Mouse (Mus musculus) megakaryocyte, embryonic 14.5 days (primary cell): ENCODE measurements at regions not wholly inside any gene's neighbourhood (a gene's known extent, or its start where the extent isn't known, plus 50 kb on each side); places are given as distances from the start of the nearest gene placed in this dataset.

ENCODE experiments used
- H3K27me3 ChIP-seq: replicated peaks from 2 replicates; pipeline ENCODE3; 2012; ENCODE audit warnings: inconsistent platforms
- H3K36me3 ChIP-seq: replicated peaks from 2 replicates; pipeline ENCODE3; 2012; ENCODE audit warnings: low read length, inconsistent platforms, mixed read lengths
- H3K4me1 ChIP-seq: 2 replicates; pipeline ENCODE4 v1.6.1; 2012; ENCODE audit warnings: inconsistent platforms
- H3K4me3 ChIP-seq: replicated peaks from 2 replicates; pipeline ENCODE3; 2012; ENCODE audit warnings: moderate library complexity, mild to moderate bottlenecking, inconsistent platforms
- H3K9me3 ChIP-seq: 2 replicates; pipeline ENCODE4 v1.6.1; 2012; ENCODE audit warnings: inconsistent platforms
- FLI1 ChIP-seq: IDR thresholded peaks from 2 replicates; pipeline ENCODE4 v1.6.1; 2012; ENCODE audit warnings: low read length, inconsistent platforms, mixed read lengths
- GATA1 ChIP-seq: IDR thresholded peaks from 3 replicates; pipeline ENCODE4 v1.6.1; 2012; ENCODE audit warnings: mixed read lengths, low read length, inconsistent platforms, borderline replicate concordance

DNA sequence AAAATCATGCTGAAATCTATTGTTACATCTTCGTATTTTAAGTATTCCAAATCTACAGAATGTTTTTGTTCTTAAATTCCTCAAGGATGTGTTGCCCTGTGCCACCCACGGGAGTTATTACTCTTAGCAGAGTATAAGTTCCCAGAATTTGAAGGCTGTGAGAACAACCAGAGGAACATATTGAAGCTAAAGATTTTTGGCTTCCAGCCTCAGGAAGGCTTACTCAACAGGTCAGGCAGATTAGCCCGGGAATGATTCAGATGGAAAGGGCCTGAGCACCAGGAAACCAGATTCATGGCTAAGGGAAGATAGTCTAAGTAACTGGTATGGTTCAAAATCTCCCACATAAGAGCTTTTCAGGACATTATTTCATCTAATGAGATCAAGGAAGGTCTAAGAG, 145.4 kb downstream of the Gm9733 start:
- TF ChIP-seq GATA1 (no peak), FLI1 (no peak)
- no peaks in the 10 kb centered on the region for H3K36me3 ChIP-seq
- H3K4me1 ChIP-seq, result no peaks in the 10 kb centered on the region; the same call in 1 of the 2 replicates
- no peak overlapping the region for H3K4me3 ChIP-seq
- no peaks in the 10 kb centered on the region for H3K27me3 ChIP-seq
- H3K9me3 ChIP-seq, result no peaks in the 10 kb centered on the region

DNA sequence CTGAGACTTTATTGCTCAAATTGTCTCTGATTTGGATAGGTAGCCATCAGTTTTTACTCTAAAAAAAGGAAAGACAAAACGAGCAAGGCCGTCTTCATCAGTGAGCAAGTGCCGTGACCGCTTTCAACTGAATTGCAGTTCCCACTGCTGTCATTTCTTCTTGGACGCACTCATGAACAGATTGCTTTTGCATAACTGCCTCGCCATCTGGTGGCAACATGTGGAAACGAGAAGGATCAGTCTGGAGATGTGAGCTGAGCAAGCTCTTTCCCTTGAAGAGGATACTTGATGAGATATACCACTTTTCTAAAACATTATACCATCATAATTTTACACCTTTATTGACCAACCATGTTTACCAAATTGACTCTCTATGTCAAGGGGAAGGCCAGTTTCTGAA, 137.7 kb downstream of the Gm9733 start:
- Histone ChIP-seq H3K4me1 (peaks cover 15% of the 10 kb centered on the region), H3K36me3 (no peaks in the 10 kb centered on the region), H3K27me3 (no peaks in the 10 kb centered on the region), H3K4me3 (peak overlapping the region; percentile 79), H3K9me3 (no peaks in the 10 kb centered on the region)
- TF ChIP-seq FLI1, result no peak
- TF ChIP-seq GATA1, result no peak

DNA sequence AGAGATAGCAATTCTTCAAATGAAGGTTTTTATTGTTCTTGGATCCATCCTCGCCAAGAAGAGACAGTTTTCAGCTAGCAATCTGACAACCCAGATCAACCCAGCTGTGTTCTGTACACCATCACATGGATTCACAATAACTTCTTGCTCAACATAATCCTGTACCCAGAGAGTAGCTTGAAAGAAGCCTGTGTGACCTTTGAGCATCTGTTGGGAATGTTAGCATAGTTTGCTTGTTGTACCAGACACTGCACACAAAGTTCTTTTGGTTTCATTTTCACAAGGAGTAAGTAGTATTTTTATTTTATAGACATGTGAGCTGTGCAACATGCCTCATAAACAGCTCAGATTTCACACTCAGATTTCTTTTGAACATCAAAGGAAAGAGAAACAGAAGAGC, 136.0 kb downstream of the Gm9733 start:
- no peaks in the 10 kb centered on the region for H3K27me3 ChIP-seq
- no peaks in the 10 kb centered on the region for H3K9me3 ChIP-seq
- no peak for TF ChIP-seq FLI1
- TF ChIP-seq GATA1, result no peak
- peak overlapping the region; percentile 56 for H3K4me3 ChIP-seq
- no peaks in the 10 kb centered on the region for H3K36me3 ChIP-seq
- H3K4me1 ChIP-seq, result peaks cover 15% of the 10 kb centered on the region

DNA sequence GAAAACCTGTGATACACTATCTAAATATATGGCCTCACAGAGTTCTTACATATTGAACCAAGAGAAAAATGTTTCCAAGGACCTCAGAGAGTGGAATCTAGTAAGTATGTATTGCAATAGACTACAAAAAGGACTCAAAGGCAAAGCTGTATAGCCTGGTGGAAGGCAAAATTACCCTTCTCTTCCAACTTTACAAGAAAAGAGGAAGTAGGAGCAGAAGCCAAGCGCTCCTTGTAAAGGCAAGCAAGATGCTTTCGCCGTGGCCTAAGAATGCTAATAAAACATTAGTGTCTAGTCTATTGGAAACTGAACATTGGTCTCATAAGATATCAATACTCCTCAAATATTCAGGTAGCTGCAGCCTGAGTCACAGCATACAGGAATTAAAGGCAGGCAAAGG, 134.0 kb downstream of the Gm9733 start:
- TF ChIP-seq GATA1, result no peak
- TF ChIP-seq FLI1, result no peak
- H3K27me3 ChIP-seq, result no peaks in the 10 kb centered on the region
- H3K9me3 ChIP-seq, result no peaks in the 10 kb centered on the region

DNA sequence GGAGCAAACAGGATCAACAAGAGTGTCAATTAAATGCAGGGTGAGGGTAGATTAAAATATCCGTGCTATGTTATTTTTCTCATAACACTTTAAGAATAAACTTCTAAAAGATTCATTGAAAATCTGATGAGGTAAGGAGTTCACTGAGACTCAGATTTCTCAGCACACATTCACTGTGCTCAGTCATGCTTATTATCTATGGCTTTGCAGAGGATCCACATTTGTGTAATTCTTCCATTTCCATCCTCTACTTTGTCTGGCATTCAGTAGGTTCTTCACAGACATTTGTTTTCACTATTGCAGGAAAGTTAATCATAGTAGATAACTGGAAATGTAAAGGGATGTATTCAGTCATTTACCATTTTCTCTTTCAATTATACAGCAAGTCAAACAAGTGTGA, 131.8 kb downstream of the Gm9733 start:
- no peak overlapping the region for H3K4me3 ChIP-seq
- no peaks in the 10 kb centered on the region for H3K27me3 ChIP-seq
- no peak for TF ChIP-seq FLI1

More for the DNA sequence above, 134.0 kb downstream of the Gm9733 start:
- Histone ChIP-seq H3K36me3 (no peaks in the 10 kb centered on the region), H3K4me3 (no peak overlapping the region), H3K4me1 (peaks cover 19% of the 10 kb centered on the region)

DNA sequence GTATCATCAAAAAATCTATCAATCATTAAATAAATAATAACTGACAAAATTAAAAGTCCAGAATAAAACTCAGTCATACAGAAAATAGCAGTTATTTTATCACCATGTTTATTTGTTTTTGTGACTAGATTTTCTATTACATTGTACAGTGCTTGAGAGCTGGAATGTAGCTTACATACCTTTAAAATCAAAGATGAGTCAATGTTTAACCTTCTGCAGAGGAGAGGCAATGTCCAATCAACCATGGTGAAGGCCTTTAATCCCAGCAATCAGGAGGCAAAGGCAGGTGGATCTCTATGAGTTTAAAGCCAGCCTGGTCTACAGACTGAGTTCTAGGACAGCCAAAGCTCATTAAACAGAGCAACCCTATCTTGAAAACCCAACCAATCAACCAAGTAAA, 131.1 kb downstream of the Gm9733 start:
- Histone ChIP-seq H3K27me3 (no peaks in the 10 kb centered on the region), H3K36me3 (no peaks in the 10 kb centered on the region), H3K4me3 (no peak overlapping the region), H3K9me3 (no peaks in the 10 kb centered on the region), H3K4me1 (peaks cover 18% of the 10 kb centered on the region)
- TF ChIP-seq FLI1 (no peak), GATA1 (no peak)

More for the DNA sequence above, 131.8 kb downstream of the Gm9733 start:
- Histone ChIP-seq H3K9me3 (no peaks in the 10 kb centered on the region), H3K4me1 (peaks cover 22% of the 10 kb centered on the region), H3K36me3 (no peaks in the 10 kb centered on the region)

DNA sequence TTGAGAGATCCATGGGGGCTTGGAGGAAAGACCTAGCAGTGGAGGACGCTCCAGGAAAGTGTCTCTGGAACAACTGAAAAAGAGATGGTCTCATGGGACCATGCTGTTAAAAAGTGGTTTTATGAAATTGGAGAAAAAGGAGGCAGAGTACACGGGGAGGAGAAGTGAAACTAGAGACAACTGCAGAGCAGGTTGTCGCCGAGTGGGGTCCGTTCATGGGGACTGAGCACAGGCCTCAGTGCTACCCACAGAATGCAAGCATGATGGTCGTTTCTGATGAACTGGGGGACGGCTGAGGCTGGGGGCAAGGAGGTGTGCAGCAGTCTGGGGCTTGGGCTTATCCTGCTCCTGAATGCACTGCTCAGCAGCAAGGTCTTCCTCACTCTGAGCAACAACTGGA, 129.3 kb downstream of the Gm9733 start:
- H3K4me1 ChIP-seq, result peaks cover 10% of the 10 kb centered on the region
- H3K4me3 ChIP-seq, result peak overlapping the region; percentile 10
- H3K27me3 ChIP-seq, result no peaks in the 10 kb centered on the region
- H3K36me3 ChIP-seq, result no peaks in the 10 kb centered on the region
- TF ChIP-seq GATA1 (no peak), FLI1 (no peak)
- no peaks in the 10 kb centered on the region for H3K9me3 ChIP-seq

DNA sequence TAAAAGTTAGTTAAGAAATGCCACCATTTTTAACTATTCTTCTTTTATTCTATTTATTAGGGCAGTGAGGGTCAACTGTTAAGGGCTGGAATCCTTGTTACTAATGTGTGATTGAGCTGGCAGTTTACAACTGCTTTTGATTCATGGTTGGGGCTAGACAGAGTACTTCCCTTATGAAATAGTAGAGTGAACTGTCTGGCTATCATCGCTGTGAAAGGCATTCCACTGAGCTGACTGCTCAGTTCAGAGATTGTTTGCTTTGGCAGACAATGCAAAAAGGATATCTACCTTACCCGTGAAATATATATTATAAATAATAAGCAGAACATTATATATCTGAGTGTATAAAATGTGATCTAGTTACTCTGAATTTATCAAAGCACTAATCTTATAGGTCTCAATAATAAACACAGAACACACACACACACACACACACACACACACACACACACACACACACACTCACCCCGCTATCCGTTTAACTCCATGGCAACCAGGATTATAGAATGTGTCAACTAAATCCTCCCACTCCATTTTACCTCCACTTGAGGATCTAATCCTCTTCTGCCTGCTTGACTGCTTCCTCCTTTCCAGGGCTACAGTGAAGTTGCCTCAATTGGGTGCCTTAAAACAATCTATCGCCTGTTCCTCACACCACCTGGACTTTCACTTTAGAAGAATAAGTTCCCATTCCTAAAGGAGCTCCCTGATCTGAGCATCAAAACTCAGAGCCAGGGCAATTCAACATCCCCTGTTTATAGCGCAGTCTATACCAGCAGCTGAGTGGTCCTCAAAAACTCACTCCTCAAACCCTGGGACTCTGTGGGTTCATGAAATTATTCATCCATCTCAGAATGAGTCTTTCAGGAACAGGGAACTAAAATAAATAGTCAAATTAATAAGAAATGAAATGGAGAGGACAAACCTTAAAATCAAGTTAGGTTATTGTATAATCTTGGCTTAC, 126.6 kb downstream of the Gm9733 start:
- no peak for TF ChIP-seq GATA1
- TF ChIP-seq FLI1, result no peak
- Histone ChIP-seq H3K9me3 (no peaks in the 10 kb centered on the region), H3K4me3 (no peak overlapping the region), H3K4me1 (peaks cover 10% of the 10 kb centered on the region), H3K27me3 (no peaks in the 10 kb centered on the region), H3K36me3 (no peaks in the 10 kb centered on the region)

DNA sequence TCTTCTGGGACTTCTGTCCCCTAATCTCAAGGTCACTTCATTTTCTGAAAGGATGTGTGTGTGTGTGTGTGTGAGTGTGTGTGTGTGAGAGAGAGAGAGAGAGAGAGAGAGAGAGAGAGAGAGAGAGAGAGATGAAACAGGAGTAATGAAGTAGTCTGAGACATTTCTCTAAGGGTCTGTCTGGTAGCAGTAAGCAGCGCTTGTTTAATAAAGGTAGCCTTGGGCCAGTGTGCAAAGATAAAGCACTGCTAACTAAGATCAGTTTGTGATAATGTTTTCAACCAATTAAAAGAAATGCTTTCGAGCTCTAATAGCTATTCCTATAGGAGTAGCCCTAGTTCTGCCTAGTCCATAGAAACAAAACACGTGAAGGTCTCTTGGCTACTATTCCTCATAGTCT, 119.7 kb downstream of the Gm9733 start:
- no peaks in the 10 kb centered on the region for H3K27me3 ChIP-seq
- no peaks in the 10 kb centered on the region for H3K36me3 ChIP-seq

DNA sequence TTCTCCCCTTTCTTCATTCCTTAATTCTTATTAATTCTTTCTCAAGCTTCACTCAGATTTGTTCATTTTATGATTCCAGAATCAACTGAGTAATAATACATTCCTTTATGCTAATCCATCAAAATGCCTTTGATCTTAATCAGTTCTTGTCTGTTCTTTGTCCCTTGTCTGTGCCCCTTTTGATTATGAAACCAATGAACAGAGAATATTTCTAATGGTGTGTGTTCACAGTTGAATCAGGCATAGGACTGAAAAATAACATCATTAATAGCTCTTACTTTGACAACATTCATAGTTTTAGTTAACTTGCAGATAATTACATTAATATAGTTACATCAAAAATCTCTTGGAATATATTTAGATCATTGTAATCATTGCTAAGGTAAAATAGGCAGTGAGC, 114.5 kb downstream of the Gm9733 start:
- Histone ChIP-seq H3K36me3 (no peaks in the 10 kb centered on the region), H3K9me3 (no peaks in the 10 kb centered on the region), H3K27me3 (no peaks in the 10 kb centered on the region), H3K4me1 (no peaks in the 10 kb centered on the region), H3K4me3 (no peak overlapping the region)
- TF ChIP-seq FLI1, result no peak
- TF ChIP-seq GATA1, result no peak

More for the DNA sequence above, 119.7 kb downstream of the Gm9733 start:
- no peak overlapping the region for H3K4me3 ChIP-seq
- H3K4me1 ChIP-seq, result no peaks in the 10 kb centered on the region
- TF ChIP-seq FLI1 (no peak), GATA1 (no peak)
- no peaks in the 10 kb centered on the region for H3K9me3 ChIP-seq

DNA sequence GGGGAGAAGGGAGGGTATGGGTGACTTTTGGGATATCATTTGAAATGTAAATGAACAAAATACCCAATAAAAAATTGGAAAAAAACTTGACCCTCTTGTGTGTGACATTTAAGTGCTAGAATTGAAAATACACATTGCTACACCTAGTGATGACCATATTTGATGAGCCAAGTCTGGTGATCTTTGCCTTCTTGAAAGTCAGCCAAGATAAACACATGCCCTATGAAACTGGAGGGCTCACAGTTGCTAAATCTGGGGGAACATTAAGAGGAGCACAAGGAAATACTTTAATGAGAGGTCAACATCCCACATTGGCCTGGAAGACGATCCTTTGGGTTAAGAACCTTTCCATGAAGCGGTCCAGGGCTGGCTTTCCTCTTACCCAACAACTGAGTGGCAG, 112.8 kb downstream of the Gm9733 start:
- Histone ChIP-seq H3K9me3 (no peaks in the 10 kb centered on the region), H3K4me1 (no peaks in the 10 kb centered on the region), H3K27me3 (no peaks in the 10 kb centered on the region), H3K36me3 (no peaks in the 10 kb centered on the region), H3K4me3 (no peak overlapping the region)
- TF ChIP-seq GATA1, result no peak
- no peak for TF ChIP-seq FLI1
